Mouse (Mus musculus) megakaryocyte, embryonic 14.5 days (primary cell): ENCODE data around the gene Akr1d1.

Source experiments
- FLI1 ChIP-seq: IDR thresholded peaks from 2 replicates; pipeline ENCODE4 v1.6.1; 2012; ENCODE audit warnings: low read length, inconsistent platforms, mixed read lengths
- GATA1 ChIP-seq: IDR thresholded peaks from 3 replicates; pipeline ENCODE4 v1.6.1; 2012; ENCODE audit warnings: mixed read lengths, low read length, inconsistent platforms, borderline replicate concordance

DNA sequence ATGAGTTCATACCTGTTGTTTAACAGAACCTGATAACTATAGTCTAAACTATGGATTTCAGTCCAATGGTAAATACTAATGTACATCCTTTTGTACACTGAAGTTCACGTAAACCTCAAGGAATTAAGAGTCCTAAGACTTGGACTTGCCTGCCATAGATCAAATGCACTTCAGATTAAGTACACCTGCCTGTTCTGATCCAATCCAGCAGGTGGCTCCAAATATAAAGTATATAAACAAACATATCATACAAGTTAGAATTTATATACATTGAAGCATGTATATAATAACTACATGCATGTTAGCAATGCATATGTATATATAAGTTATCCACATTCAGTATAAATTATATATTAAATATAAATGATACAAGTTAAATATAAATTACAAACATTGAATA, 33.1 kb upstream of the Akr1d1 start:
- TF ChIP-seq GATA1 (no peak), FLI1 (no peak)
